Comparison of ENCODE assay signal across 33 mouse cellular contexts in genomic region chr5:45549586-45549985, GRCm38 (mm10).
"Had no signal": no experiment of that assay in that cellular context is flagged by ENCODE, and none has a peak within 500 bp of the region (broad histone marks: within the 10 kb centered on the region; RNA-seq: fewer than 3 reads in every experiment).

No protein-coding gene starts in this region.

- H3K4me3 ChIP-seq: heart, embryonic 10.5 days; heart, embryonic 12.5 days; heart, embryonic 13.5 days; heart, embryonic 15.5 days; hindbrain, embryonic 10.5 days; hindbrain, embryonic 12.5 days; hindbrain, embryonic 13.5 days; hindbrain, embryonic 15.5 days; kidney, embryonic 15.5 days; layer of hippocampus, adult 2 months; left cerebral cortex, adult 2 months had no signal

- DNase-seq: heart, postnatal 10 days; heart, postnatal 14 days; heart, postnatal 36 days; heart, postnatal 4 days; kidney, adult 11 months; kidney, adult 18-20 months; kidney, adult 2 months; kidney, adult 8-10 months; kidney, adult 9 months; kidney, postnatal 10 days; kidney, postnatal 14 days; kidney, postnatal 25 days; kidney, postnatal 36 days; kidney, postnatal 4 days; layer of hippocampus, adult 9-11 months; layer of hippocampus, postnatal 36 days had no signal

- H3K4me1 ChIP-seq: heart, embryonic 10.5 days; heart, embryonic 12.5 days; heart, embryonic 13.5 days; heart, embryonic 15.5 days; hindbrain, embryonic 10.5 days; hindbrain, embryonic 12.5 days; hindbrain, embryonic 13.5 days; hindbrain, embryonic 15.5 days; kidney, embryonic 15.5 days had no signal

- H3K27me3 ChIP-seq: heart, embryonic 12.5 days; heart, embryonic 13.5 days; heart, embryonic 15.5 days; hindbrain, embryonic 12.5 days; hindbrain, embryonic 13.5 days; hindbrain, embryonic 15.5 days; kidney, embryonic 15.5 days had no signal

- ATAC-seq: hindbrain, embryonic 16.5 days; hindbrain, postnatal 0 days; inflammation-experienced regulatory T-cells, adult 6 months had no signal

- H3K9me3 ChIP-seq: heart, embryonic 10.5 days; heart, embryonic 12.5 days; heart, embryonic 13.5 days; heart, embryonic 15.5 days; hindbrain, embryonic 10.5 days; hindbrain, embryonic 12.5 days; hindbrain, embryonic 13.5 days; hindbrain, embryonic 15.5 days; kidney, embryonic 15.5 days had no signal

- H3K27ac ChIP-seq: heart, embryonic 10.5 days; heart, embryonic 13.5 days; heart, embryonic 15.5 days; hindbrain, embryonic 10.5 days; hindbrain, embryonic 12.5 days; hindbrain, embryonic 13.5 days; hindbrain, embryonic 14.5 days; hindbrain, embryonic 15.5 days; hindbrain, postnatal 0 days; kidney, embryonic 15.5 days; kidney, postnatal 0 days; layer of hippocampus, adult 2 months; left cerebral cortex, adult 2 months had no signal

- H3K9ac ChIP-seq: heart, embryonic 12.5 days; heart, embryonic 13.5 days; heart, embryonic 15.5 days; hindbrain, embryonic 12.5 days; hindbrain, embryonic 13.5 days; hindbrain, embryonic 14.5 days; hindbrain, embryonic 15.5 days; kidney, embryonic 15.5 days had no signal

- H3K36me3 ChIP-seq: heart, embryonic 10.5 days; heart, embryonic 12.5 days; heart, embryonic 13.5 days; heart, embryonic 15.5 days; hindbrain, embryonic 10.5 days; hindbrain, embryonic 12.5 days; hindbrain, embryonic 13.5 days; hindbrain, embryonic 15.5 days; kidney, embryonic 15.5 days had no signal

- H3K4me2 ChIP-seq: heart, embryonic 11.5 days; heart, embryonic 12.5 days; heart, embryonic 13.5 days; heart, embryonic 15.5 days; hindbrain, embryonic 12.5 days; hindbrain, embryonic 13.5 days; hindbrain, embryonic 14.5 days; hindbrain, embryonic 15.5 days; kidney, embryonic 15.5 days had no signal
